8 mouse cellular contexts compared by ENCODE assay signal in genomic region chr8:119992249-119992648, GRCm38 (mm10). TPM values are rescaled to one million over a fixed set of nuclear protein-coding genes. Genes with fewer than 3 reads are reported as not detected.
DNase-seq lines count a peak whose midpoint lies in the region; ATAC-seq lines count a peak whose summit lies in the region.

Gene Crispld2 (plus strand): TSS chr8:119992438.

- H3K9ac ChIP-seq in hindbrain, embryonic 14.5 days = no peak within 1 kb of the TSS; the same call in 1 of the 2 replicates

- H3K27me3 ChIP-seq in hindbrain, embryonic 14.5 days (ENCODE audit: control insufficient read depth, insufficient read depth, low read length) = peaks cover 28% of the 10 kb centered on the region

- DNase-seq in R1 (ENCODE audit: low read depth, low spot score) = peak; percentile 91
- DNase-seq in gastrocnemius, adult 8-10 months (ENCODE audit: low spot score in 2 of 2) = peak; percentile 68 to 82
- DNase-seq in hindbrain, embryonic 14.5 days (ENCODE audit: low spot score) = peak; percentile 80
- DNase-seq in left cerebral cortex, adult 11 months (ENCODE audit: low spot score) = peak; percentile 19
- DNase-seq in lung, postnatal 10 days = peak; percentile 91
- DNase-seq in retina, postnatal 1 day = peak; percentile 91
- peak; percentile 57 for DNase-seq in urinary bladder, postnatal 10 days (ENCODE audit: low spot score)

- H3K4me1 ChIP-seq in hindbrain, embryonic 14.5 days (replicated peaks; ENCODE audit: control insufficient read depth, insufficient read depth, low read length) = peaks cover 6% of the 10 kb centered on the region; the same call in 1 of the 2 replicates

- peak within 1 kb of the TSS; percentile 32 for H3K4me3 ChIP-seq in hindbrain, embryonic 14.5 days (replicated peaks; ENCODE audit: low read length)

- peak; percentile 97 for ATAC-seq in common myeloid progenitor, adult 5-6 weeks (replicated peaks; ENCODE audit: low read depth, poor library complexity, severe bottlenecking)
- ATAC-seq in hindbrain, embryonic 14.5 days (ENCODE audit: low FRiP score) = peak; percentile 88

- H3K9me3 ChIP-seq in hindbrain, embryonic 14.5 days (ENCODE audit: control insufficient read depth, low read length) = no peaks in the 10 kb centered on the region

- WGBS in hindbrain, embryonic 14.5 days = under 1% methylated on average over 25 of the region's 25 CpGs

- H3K36me3 ChIP-seq in hindbrain, embryonic 14.5 days (replicated peaks; ENCODE audit: control insufficient read depth, insufficient read depth) = no peaks in the 10 kb centered on the region

- peak within 1 kb of the TSS; percentile 62 for H3K4me2 ChIP-seq in hindbrain, embryonic 14.5 days (replicated peaks)

- no peak within 1 kb of the TSS for H3K27ac ChIP-seq in hindbrain, embryonic 14.5 days

RNA-seq across cellular contexts. Expression of gene Crispld2, which starts in this region (rescaled TPM):
- 0.10 TPM in 1 of 2 replicates, not detected in the other for total RNA-seq in common myeloid progenitor, adult 5-6 weeks (2017)
- total RNA-seq in gastrocnemius, adult 8-10 months (2022) = 10 to 100 TPM in 1 of 4 experiments, 1 to 10 TPM in 3; 5.3 to 13.6 (median 8.1) TPM
- 1.4 and 2.0 TPM in 2 replicates for polyA plus RNA-seq in hindbrain, embryonic 14.5 days (2014; fragmentation: Nextera tagmentation; extraction: Ambion mirVana)

Comparison
In these comparisons a context has a peak if more than half of its experiments do, and no peak if none do; other contexts are left out.
1. Peak in ATAC-seq in common myeloid progenitor, adult 5-6 weeks; RNA of the gene not detected or under 1 TPM.
2. DNase-seq: peak in every context shown above with its lines; median percentile 91 in R1; 91 in lung, postnatal 10 days; 91 in retina, postnatal 1 day; 80 in hindbrain, embryonic 14.5 days; 75 in gastrocnemius, adult 8-10 months; 57 in urinary bladder, postnatal 10 days; 19 in left cerebral cortex, adult 11 months.